Mouse (Mus musculus) small intestine, adult 2 months (tissue): Measurements from ENCODE around the gene Cib4.

Experiments used
- CTCF ChIP-seq: fragments of 200-500 bp; IDR thresholded peaks from 2 replicates; pipeline ENCODE4 v1.5.1; 2012; ENCODE audit warnings: low read depth, mild to moderate bottlenecking, control low read depth, inconsistent platforms, low read length, moderate library complexity, mixed read lengths; ENCODE audit not compliant: insufficient replicate concordance, insufficient read length; ENCODE audit errors: extremely low read depth
- POLR2A ChIP-seq: fragments of 200-500 bp; IDR thresholded peaks from 2 replicates; pipeline ENCODE4 v1.6.1; 2012; ENCODE audit warnings: low read depth, mild to moderate bottlenecking, control low read depth, inconsistent platforms, low read length, moderate library complexity

GRCm38 (mm10) chr5:30588301-30588968, 42.8 kb upstream of the Cib4 start:
- TF ChIP-seq POLR2A = no peak
- no peak for TF ChIP-seq CTCF
